Mouse (Mus musculus) CD4-positive, CD25-positive, alpha-beta regulatory T cell, adult 2 months (primary cell): ENCODE measurements at regions not wholly inside any gene's neighbourhood (a gene's known extent, or its start where the extent isn't known, plus 50 kb on each side); places are given as distances from the start of the nearest gene placed in this dataset.

Experiments
- DNase-seq: peaks from one replicate; pipeline ENCODE4 v3.0.0-alpha.2; 2012; ENCODE audit warnings: low read depth, low spot score

- no peak for DNase-seq
Observed at GRCm38 (mm10) chr15:27129697-27130096, 234.3 kb upstream of the Fbxl7 start.

- no peak for DNase-seq
Observed at GRCm38 (mm10) chr15:27132761-27133160, 237.4 kb upstream of the Fbxl7 start.

GRCm38 (mm10) chr15:27137580-27137979 is 242.2 kb upstream of the Fbxl7 start:
- DNase-seq: no peak

DNA sequence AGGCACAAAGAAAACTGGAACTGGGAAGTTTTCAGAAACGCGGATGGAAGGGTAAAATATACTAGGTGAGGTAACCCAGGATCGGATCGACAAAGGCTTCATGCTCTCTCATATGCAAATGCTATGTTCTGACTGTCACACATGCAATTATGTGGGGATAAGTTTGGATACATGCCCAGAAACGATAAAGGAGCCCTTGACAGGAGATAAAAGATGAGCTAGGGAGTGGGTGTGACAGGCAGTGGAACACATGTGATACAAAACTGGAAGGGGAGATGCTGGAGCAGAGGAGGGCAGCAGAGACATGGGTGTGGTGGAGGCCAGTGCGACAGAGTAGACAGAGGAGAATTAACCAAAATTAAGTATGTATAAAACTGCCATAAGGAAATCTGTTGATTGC is 250.5 kb upstream of the Fbxl7 start:
- no peak for DNase-seq

DNA sequence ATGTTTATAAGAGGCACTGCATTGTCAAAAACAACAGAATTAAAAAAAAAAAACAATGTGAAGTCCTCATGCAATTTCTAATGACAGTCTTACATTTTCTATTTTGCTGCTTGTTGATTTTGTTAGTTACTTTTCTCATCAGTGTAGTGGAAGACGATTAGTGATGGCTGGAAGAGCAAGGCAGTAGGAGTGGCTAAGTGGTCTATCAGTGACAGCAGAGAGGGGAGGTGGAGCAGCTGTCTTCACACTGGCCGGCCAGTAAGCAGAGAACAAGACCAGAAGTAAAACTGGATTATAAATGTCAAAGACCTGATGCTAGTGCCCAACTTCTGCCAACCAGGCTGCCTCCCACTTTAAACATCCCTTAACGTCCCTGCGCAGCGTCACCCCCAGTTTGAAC is 265.6 kb upstream of the Fbxl7 start:
- no peak for DNase-seq

DNA sequence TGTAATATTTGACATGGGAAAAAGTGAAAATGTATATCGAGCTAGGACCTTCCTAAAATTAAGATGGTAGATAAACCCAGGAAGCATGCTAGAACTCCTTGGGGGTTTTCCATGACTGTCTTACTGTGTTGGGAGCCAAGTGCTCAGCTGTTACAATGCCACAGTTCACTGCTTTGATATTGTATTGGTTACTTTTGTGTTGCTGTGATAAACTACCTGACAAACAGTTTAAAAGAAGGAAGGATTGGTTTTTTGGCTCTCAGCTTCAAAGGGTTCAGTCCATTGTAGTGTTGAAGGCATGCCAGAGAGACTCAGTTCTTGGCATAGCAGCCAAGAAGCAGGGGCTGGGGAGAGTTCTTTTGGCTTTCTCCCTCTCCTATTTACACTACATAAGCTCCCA is 272.1 kb upstream of the Fbxl7 start:
- DNase-seq: no peak

- DNase-seq: no peak
Observed at GRCm38 (mm10) chr15:27169846-27170245, 274.5 kb upstream of the Fbxl7 start.

DNA sequence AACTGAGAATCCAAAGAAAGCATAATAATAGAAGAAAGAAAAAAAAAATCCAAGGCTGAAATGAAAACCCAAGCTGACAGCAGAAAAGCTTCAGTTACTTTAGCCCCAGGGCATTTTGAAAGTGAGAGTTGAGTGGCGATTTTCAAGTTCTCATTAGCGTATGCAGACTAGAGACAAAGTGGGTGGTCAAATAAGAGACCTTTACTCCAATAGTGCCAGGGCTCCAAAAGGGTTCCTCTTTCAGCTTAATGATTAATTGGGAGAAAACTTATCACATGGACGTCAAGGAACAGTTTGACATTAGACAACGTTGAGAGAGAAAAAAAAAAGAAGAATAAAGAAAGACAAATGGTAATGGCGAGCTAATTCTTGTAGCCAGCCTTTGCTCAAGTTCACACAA is 278.1 kb upstream of the Fbxl7 start:
- DNase-seq: no peak

- no peak for DNase-seq
Observed at GRCm38 (mm10) chr15:27178084-27178935, 282.9 kb upstream of the Fbxl7 start.

- no peak for DNase-seq
Observed at GRCm38 (mm10) chr15:27189699-27190098, 276.8 kb upstream of the Ank start.

DNA sequence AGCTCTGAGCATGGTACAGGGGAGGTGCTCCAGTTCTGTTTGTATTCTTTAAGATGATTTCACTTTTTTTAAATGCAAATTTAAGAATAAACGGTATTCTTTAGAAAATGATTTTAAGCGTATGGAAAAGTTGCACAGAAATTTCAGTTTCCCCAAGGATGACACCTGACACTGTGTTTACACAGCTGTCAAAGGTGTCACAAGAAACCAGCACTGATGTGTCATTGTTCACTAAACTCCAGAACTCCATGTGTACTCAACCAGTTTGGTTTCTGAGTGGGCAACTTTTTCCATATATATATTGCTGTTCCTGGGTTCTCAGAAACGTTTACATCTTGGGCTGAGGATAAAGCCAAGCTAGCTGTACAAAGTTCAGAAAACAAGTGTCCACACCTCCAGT is 265.0 kb upstream of the Ank start:
- DNase-seq: no peak

DNA sequence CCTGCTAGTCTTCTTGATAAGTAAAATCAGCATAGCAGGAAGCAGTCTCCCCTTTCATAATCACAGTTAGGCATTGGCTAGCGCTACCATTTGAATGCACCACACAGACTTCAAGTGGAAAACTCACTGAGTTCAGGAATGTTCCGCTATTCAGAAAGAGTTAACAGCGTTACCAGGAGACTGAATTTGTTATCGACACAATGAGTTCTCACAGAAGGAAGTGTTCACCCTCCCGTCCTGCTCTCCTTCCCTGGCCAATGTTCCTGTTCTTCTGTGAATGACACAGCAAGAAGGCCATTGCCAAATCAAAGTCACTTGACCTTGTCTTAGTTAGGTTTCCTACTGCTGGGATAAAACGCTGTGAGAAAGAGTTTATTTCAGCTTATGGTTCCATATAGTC is 261.6 kb upstream of the Ank start:
- no peak for DNase-seq

GRCm38 (mm10) chr15:27207446-27207845 is 259.0 kb upstream of the Ank start:
- no peak for DNase-seq

- no peak for DNase-seq
Observed at GRCm38 (mm10) chr15:27216387-27216786, 250.1 kb upstream of the Ank start.

DNA sequence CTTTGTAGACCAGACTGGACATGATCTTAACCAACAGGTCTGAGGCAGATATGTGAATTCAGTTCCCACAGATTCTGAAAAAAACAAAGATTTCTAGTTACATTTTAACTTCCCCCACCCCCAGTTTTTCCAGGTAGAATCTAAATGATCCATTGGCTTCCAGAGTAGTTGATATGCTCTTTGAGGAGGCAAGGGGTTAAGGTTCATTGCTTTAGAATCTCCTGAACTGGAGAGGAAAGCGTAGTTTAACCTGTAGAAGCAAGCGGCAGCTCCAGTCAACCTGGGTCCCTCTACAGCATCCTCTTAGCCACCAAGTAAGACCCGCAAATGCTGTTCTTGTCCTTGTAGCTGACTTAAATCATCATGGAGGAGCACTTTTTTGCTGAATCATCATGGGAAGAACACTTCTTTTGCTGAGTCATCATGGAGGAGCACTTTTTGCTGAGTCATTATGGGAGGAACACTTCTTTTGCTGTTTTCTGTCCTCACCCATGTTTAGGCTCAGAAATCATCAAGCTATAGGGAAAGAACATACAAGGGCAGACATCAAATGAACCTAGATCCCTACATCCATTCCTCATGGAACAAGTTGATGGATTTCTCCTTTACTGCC is 247.2 kb upstream of the Ank start:
- DNase-seq: no peak

GRCm38 (mm10) chr15:27223610-27224511 is 242.6 kb upstream of the Ank start:
- DNase-seq: no peak

GRCm38 (mm10) chr15:27224512-27224850 is 242.0 kb upstream of the Ank start:
- DNase-seq: no peak

DNA sequence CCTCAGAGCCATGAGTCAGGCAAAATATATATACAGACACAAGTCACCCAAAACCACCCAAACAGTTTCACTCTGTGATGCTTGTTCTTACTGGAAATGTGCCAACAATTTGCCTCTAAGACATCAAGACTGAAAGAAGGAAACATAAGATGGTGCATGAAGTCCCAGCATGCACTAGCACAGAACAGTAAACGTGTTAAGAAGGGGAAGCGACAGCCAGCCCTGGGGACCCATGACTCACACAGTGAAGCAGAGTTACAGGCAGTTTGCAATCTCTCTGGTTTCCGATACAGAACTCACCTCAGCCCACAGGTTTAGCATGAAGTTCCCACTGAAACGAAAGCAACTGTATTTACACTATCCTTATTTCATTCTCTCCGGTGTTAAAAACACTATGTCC is 233.7 kb upstream of the Ank start:
- no peak for DNase-seq

DNA sequence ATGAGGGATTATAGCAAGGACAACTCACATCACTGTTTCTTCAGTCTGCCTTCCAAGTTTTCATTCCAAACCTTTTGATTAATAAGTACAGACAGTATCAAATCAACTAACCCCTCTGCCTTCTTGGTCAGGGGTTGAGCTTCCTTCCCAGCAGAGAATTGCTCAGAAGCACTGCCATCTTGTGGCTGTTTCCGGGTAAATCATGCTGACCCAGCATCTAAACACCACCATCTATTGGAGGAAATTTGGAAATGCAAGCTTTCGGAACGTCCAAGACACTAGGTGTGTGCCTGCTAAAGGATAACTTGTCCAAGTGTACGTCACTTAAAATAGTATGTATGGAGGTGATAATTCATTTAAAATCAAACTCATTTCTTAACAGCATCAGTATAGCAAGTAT is 231.7 kb upstream of the Ank start:
- DNase-seq: peak; percentile 41

DNA sequence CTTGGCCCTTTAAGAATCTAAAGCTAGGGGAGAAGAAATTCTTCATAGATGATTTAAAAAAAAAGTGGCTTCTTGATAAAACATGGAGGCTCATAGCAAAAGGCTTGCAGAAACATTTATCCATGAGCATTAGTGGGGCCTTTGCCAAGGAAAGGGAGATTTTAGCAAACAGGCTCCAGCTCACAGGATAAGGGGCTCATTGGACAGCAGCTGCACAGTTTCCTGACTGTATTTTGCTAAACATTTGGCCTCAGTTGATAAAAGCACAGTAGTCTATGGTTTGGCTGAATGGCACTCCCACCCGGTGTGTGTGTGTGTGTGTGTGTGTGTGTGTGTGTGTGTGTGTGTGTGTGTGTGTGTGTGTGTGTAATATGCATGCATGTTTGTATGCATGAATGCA is 228.2 kb upstream of the Ank start:
- no peak for DNase-seq

- no peak for DNase-seq
Observed at GRCm38 (mm10) chr15:27246302-27246701, 220.2 kb upstream of the Ank start.
